Mouse (Mus musculus) kidney, adult 2 months (tissue): ENCODE results near the gene Gm4871. TPM values are rescaled to one million over a fixed set of nuclear protein-coding genes. Genes with fewer than 3 reads are reported as not detected.
A peak's percentile ranks its signal among the peaks of the same experiment; 100 is the strongest.

Experiments
- DNase-seq: peaks from one replicate; pipeline ENCODE4 v3.0.0; 2021
- H3K27ac ChIP-seq: fragments of 200-500 bp; 2 replicates; pipeline ENCODE4 v1.5.1; 2012; ENCODE audit warnings: low read depth, low read length, control low read depth, inconsistent platforms; ENCODE audit not compliant: insufficient read depth
- H3K27me3 ChIP-seq: fragments of 200-500 bp; replicated peaks from 2 replicates; pipeline ENCODE4 v1.6.1; 2012; ENCODE audit warnings: mild to moderate bottlenecking, moderate library complexity, low read length, inconsistent platforms; ENCODE audit not compliant: control insufficient read depth, insufficient read depth
- H3K36me3 ChIP-seq: fragments of 200-500 bp; 2 replicates; pipeline ENCODE4 v1.6.1; 2012; ENCODE audit warnings: mild to moderate bottlenecking, moderate library complexity, low read length, inconsistent platforms; ENCODE audit not compliant: control insufficient read depth, insufficient read depth
- H3K4me1 ChIP-seq: fragments of 200-500 bp; 2 replicates; pipeline ENCODE4 v1.6.1; 2011; ENCODE audit warnings: low read length; ENCODE audit not compliant: control insufficient read depth, insufficient read depth
- H3K4me3 ChIP-seq: fragments of 200-500 bp; 2 replicates; pipeline ENCODE4 v1.5.1; 2011; ENCODE audit warnings: mild to moderate bottlenecking, low read depth, low read length, control low read depth; ENCODE audit not compliant: insufficient read depth
- CTCF ChIP-seq: fragments of 200-500 bp; conservative IDR thresholded peaks from 2 replicates; pipeline ENCODE4 v1.5.1; 2011; ENCODE audit warnings: low read depth, mild to moderate bottlenecking, control low read depth, low read length, moderate library complexity, mixed read lengths; ENCODE audit not compliant: insufficient read depth, insufficient read length
- POLR2A ChIP-seq: fragments of 200-500 bp; IDR thresholded peaks from one replicate; pipeline ENCODE4 v1.6.1; 2011; ENCODE audit warnings: low read depth, low read length, control low read depth
- WGBS: fragments of 180-500 bp; shearing (Covaris S2); methylation state at CpG from one replicate; pipeline ENCODE4 v1.1.7; 2018; 5-methylcytosine and 5-hydroxymethylcytosine counted together
- polyA plus RNA-seq: library from polyadenylated mRNA; depleted of rRNA; stranded (reverse); fragments of >200 nt; gene quantifications from 2 replicates; pipeline ENCODE4 v1.2.3, GENCODE M21; 2012

Gene Gm4871
- polyA plus RNA-seq, 1 experiment, result not detected

DNA sequence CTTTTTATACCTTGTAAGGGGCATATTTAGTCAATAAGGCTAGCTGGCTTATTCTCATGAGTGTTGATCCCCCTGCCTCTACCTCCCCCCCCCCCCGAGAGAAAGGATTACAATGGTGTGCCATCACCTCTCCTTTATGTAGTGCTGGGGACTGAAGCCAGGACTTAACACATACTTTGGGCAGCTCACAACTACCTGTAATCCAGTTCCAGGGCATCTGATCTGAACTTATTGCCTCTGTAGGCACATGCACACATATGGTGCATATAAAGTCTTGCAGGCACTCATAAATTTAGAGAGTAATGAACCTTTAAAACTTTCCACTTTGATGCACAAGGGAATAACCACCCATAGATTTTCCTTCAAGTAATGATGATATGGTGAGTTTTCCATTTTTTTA is 18.3 kb downstream of the Gm4871 start:
- Histone ChIP-seq H3K27me3 (no peaks in the 10 kb centered on the region; the same call in 1 of the 2 replicates), H3K36me3 (no peaks in the 10 kb centered on the region), H3K4me3 (no peak overlapping the region), H3K4me1 (no peaks in the 10 kb centered on the region), H3K27ac (no peak overlapping the region)
- no peak for DNase-seq
- TF ChIP-seq CTCF (no peak), POLR2A (no peak)
- 84% methylated on average over 1 of the region's 1 CpGs for WGBS

DNA sequence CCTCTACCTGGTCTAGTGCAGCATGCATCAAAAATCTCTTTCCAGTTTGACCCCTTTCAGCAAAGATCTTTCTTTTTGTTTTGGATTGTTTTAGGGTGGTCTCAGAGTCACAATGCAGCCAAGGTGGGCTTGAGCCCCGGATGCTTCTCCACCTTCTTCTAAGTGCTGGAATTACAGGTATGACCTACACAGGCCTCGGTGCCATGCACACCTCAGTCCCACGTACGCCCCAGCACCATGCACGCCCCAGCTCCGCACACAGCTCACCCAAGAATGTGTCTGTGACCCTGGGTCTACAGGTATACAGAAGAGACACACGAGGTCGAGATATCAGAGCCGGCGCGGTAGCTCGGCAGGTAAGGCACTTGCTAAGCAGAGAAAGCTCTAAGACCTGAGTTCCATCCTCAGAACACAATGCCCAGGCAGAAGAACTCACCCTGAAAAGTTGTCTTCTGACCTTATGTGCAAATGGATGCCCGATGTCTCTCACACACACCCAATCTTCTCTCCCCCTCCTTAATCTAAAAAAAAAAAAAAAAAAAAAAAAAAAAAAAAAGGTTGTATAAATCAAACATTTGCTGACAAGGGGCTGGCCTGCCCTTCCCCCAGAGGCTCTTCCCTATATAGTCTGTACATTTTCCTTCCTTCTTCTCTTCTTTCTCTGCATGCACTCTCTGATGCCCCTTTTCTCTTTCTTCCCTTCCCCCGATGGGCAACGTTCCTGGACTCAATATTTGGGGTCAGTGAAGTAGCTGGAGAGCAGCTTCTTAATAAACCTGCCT is 23.5 kb downstream of the Gm4871 start:
- no peak for DNase-seq
- Histone ChIP-seq H3K36me3 (no peaks in the 10 kb centered on the region), H3K27ac (no peak overlapping the region), H3K27me3 (no peaks in the 10 kb centered on the region), H3K4me3 (no peak overlapping the region), H3K4me1 (no peaks in the 10 kb centered on the region)
- WGBS, result 90% methylated on average over 15 of the region's 15 CpGs
- TF ChIP-seq CTCF (no peak), POLR2A (no peak)

DNA sequence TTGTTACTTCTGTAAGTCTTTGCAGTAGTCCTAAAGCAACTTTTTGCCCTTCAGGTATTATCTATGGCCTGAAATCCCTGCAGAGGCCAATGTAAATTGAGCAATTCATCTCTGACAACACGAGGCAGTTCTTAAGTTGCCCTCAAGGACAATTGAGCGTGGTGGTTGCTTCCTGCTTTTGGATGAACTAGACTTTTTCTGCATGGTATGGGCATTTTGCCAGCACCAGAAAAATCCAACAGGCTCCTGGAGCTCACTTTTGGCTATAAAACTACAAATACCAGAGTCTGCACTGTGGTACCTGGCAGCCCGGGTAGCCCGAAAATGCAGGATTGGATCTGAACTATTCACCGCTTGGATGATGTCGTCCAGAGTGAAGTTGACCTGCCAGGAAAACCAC is 27.0 kb downstream of the Gm4871 start:
- H3K4me1 ChIP-seq, result no peaks in the 10 kb centered on the region
- TF ChIP-seq CTCF, result no peak
- TF ChIP-seq POLR2A, result no peak
- no peaks in the 10 kb centered on the region for H3K27me3 ChIP-seq
- WGBS, result 72% methylated on average over 6 of the region's 6 CpGs
- H3K4me3 ChIP-seq, result no peak overlapping the region
- DNase-seq, result no peak
- no peak overlapping the region for H3K27ac ChIP-seq
- H3K36me3 ChIP-seq, result no peaks in the 10 kb centered on the region

- H3K27ac ChIP-seq, result no peak overlapping the region
- 74% methylated on average over 9 of the region's 9 CpGs for WGBS
- H3K27me3 ChIP-seq, result no peaks in the 10 kb centered on the region
- H3K36me3 ChIP-seq, result no peaks in the 10 kb centered on the region
- H3K4me1 ChIP-seq, result no peaks in the 10 kb centered on the region
- TF ChIP-seq CTCF (no peak), POLR2A (no peak)
- no peak overlapping the region for H3K4me3 ChIP-seq
- DNase-seq, result no peak
These were observed 28.1 kb downstream of the Gm4871 start for GRCm38 (mm10) chr5:145004495-145004894.

DNA sequence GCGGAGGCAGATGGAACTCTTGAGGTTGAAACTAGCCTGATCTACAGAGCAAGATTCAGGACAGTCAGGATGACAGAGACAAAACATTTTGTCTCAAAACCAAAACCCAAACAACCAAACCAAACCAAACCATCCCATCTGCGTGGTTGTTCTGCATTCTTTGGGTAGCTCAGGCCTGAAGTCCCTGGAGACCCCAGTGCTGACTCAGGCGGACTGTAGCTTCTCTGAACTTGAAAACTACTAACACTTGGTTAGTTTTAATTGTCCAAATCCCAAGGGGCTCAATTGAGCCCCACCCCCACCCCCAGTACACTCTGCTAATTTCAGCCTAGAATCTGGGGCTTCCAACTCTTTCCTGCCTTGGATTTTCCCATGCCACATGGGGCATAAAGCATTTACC is 29.2 kb downstream of the Gm4871 start:
- no peak overlapping the region for H3K27ac ChIP-seq
- DNase-seq, result no peak
- H3K27me3 ChIP-seq, result no peaks in the 10 kb centered on the region
- TF ChIP-seq POLR2A, result no peak
- TF ChIP-seq CTCF, result no peak
- no peaks in the 10 kb centered on the region for H3K4me1 ChIP-seq
- no peaks in the 10 kb centered on the region for H3K36me3 ChIP-seq
- 89% methylated on average over 3 of the region's 3 CpGs for WGBS
- H3K4me3 ChIP-seq, result no peak overlapping the region

GRCm38 (mm10) chr5:144998491-144998890 is 34.1 kb downstream of the Gm4871 start:
- Histone ChIP-seq H3K27ac (no peak overlapping the region), H3K27me3 (no peaks in the 10 kb centered on the region), H3K4me1 (no peaks in the 10 kb centered on the region), H3K36me3 (no peaks in the 10 kb centered on the region), H3K4me3 (no peak overlapping the region)
- 56% methylated on average over 2 of the region's 2 CpGs for WGBS
- no peak for DNase-seq
- TF ChIP-seq CTCF (peak; percentile 53), POLR2A (no peak)

DNA sequence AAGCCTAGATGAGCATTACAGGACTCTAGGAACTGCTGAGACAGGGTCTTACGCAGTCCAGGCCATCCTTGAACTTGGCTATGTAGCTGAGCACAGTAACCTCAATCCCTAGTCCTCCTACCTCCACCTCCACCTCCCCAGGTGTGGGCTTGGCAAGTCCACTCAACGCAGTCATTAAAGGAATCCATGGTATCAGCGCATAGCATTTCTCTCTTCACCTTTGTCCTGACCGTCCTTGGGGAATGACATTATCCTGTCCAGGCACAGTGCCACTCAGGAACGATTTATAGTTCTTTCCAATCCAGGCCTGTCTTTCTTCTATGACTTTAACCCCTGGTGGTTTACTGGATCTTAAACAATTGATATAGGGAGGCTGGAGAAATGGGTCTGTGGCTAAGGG is 42.1 kb downstream of the Gm4871 start:
- H3K27ac ChIP-seq, result no peak overlapping the region
- 61% methylated on average over 5 of the region's 5 CpGs for WGBS
- TF ChIP-seq CTCF, result no peak
- no peak for TF ChIP-seq POLR2A
- no peak overlapping the region for H3K4me3 ChIP-seq
- H3K27me3 ChIP-seq, result no peaks in the 10 kb centered on the region
- no peak for DNase-seq
- no peaks in the 10 kb centered on the region for H3K36me3 ChIP-seq
- no peaks in the 10 kb centered on the region for H3K4me1 ChIP-seq
